Mouse (Mus musculus) v-Abl transformed pro-B cells (cell line): ENCODE measurements around the gene Nisch.

Experiments used
- in situ Hi-C, 2 experiments: fragments of 400-800 bp; cut with MboI; formaldehyde crosslinking; loops; one replicate each; pipeline ENCODE4 v1.15.1; 2025; ENCODE audit not compliant: unreplicated experiment in 2 of 2

The Nisch gene

DNA sequence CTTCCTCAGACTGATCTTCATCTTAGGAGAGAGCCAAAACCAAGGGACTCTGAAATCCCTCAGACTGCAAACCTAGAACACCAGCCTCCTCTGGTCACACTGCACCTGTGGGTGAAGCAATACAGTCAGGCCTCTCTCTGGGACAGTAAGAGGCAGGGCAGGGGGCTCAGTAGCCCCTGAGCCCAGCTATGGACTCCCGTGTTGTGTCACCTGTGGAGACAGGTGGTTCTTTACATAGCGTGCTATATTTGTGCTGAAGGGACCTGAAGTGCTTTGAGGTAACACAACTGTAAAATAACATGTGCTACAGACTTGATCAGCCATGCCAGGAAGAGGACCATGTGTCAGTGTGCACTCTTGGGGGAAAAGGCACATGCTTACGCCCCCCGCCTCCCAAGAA lies 21.2 kb downstream of the Nisch start:
- in situ Hi-C loops: loop anchor here (5.0 to 10.0 kb wide), 3 partner anchors 73 to 321 kb away; partner anchors contain the start of gene Mustn1 (in 1 of the 2)

GRCm38 (mm10) chr14:31194891-31195513 lies 21.7 kb downstream of the Nisch start:
- in situ Hi-C loops: loop anchor here (5.0 to 10.0 kb wide), 3 partner anchors 73 to 320 kb away; partner anchors contain the start of gene Mustn1 (in 1 of the 2)

DNA sequence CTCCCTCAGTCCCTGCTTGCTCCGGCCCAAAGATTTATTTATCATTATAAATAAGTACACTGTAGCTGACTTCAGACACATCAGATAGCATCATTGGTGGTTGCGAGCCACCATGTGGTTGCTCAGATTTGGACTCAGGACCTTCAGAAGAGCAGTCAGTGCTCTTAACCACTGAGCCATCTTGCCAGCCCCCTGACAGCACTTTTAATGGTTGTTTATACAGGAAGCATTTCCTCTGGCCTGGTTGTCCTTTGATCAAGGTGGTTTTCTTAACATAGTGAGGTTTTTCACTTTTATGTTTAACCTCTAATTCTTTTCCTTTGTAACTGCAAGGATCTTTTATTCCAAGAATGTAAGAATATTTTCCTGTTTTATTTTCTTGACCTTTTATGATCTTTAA lies 22.3 kb downstream of the Nisch start:
- in situ Hi-C loops: loop anchor here (10.0 kb wide), 2 partner anchors 170 to 320 kb away; partner anchors contain the start of gene Mustn1 (in 1 of the 2)

GRCm38 (mm10) chr14:31193791-31194190 lies 23.0 kb downstream of the Nisch start:
- in situ Hi-C loops: loop anchor here (10.0 kb wide), 2 partner anchors 169 to 319 kb away; partner anchors contain the start of gene Mustn1 (in 1 of the 2)

DNA sequence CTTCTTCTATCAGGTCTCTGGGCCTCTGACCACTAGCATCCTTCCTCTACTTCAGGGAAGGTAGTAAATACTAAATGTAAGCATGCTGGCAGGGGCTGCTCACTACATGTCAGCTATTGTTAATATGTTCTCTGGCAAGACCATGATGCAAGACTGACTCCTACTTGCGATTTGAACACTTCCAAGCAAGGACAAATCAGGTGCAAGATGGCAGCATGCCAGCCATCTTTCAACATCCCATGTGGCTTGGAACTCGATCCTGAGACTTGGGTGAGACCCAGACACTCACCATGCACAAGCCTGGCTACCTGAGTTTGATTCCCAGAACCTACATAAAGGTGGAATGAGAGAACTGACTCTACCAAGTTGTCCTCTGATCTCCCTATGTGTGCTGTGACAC lies 24.8 kb downstream of the Nisch start:
- in situ Hi-C loops: loop anchor here (10.0 kb wide), 2 partner anchors 167 to 317 kb away; partner anchors contain the start of gene Mustn1 (in 1 of the 2)

DNA sequence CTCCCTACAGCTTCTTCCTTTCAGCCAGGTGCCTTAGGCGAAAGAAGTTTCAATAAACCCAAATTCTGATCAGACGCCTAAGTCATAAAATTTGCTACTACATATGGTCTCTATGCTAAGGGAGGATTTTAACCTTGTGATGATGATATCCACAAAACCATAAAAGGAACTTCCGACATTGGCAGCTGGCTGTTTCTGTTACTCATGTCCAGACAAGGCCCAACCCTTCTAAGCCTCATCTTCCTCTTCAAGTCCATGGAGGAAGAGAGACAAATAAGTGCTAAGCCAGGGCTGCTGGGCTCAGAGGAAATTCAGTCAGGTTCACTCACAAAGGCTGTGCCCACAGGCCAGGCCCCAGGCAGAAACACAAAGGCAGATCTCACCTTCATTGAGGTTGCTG lies 27.4 kb downstream of the Nisch start:
- in situ Hi-C loops: no loop called here

DNA sequence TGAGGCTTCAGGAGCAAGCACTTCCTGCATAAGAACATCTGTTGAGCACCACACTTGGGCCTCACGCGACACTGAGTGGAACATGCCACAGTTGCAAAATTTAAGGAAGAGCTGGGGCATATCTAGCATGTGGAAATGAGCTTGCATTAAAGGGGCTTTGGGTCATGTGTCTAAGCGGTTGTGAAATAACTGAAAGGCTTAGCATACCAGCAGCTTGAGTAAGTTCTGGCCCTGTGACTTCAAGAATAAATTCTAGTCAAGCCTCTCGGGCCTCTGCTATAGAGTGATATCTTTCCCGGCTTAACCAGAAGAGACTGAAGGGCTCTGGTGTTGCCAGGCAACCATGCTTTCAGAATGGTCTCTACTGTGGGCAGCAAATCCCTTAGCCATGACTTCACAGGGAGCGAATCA lies 28.0 kb downstream of the Nisch start:
- in situ Hi-C loops: no loop called here

DNA sequence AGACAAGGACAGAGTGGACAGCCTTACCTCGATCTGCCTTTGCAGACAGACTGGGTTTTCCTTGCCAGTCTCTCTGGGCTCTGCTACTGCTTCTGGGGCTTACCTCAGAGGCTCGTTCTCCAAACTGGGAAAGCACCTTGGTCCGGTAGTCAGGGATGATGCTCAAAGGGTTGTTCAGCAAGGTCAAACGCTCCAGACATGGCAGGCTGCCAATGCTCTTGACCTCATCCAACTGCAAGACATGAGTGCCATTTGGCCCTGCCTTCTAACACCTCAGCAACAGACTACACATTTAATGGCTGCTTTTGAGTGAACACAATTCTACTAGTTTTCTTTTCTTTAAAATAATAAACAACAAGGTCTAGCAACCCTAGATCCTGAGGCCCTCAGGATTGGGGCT lies 30.1 kb downstream of the Nisch start:
- in situ Hi-C loops: no loop called here

GRCm38 (mm10) chr14:31184195-31184594 lies 32.6 kb downstream of the Nisch start:
- in situ Hi-C loops: no loop called here

- in situ Hi-C loops: no loop called here
Observed at GRCm38 (mm10) chr14:31183541-31183940, 33.2 kb downstream of the Nisch start.

- in situ Hi-C loops: no loop called here
Observed at GRCm38 (mm10) chr14:31182786-31183290, 33.9 kb downstream of the Nisch start.

DNA sequence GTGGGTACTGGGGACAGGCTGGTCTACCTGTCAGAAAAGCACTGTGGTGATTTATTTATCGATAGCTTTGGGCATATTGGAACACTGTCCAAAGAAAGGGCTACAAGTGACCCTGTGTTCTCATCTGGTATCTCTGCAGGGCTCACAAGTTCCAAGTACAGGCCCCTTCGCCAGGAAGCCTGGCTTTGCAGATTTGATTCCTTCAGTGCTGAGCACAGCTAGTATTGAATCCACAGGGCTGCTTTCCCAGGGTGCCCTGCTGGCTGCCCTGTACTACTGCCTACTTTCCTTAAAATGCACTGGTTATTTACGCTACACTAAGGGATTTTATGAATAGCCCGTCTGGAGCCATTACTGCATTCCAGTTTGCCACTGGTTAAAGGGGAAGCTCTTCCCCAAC lies 35.2 kb downstream of the Nisch start:
- in situ Hi-C loops: no loop called here

DNA sequence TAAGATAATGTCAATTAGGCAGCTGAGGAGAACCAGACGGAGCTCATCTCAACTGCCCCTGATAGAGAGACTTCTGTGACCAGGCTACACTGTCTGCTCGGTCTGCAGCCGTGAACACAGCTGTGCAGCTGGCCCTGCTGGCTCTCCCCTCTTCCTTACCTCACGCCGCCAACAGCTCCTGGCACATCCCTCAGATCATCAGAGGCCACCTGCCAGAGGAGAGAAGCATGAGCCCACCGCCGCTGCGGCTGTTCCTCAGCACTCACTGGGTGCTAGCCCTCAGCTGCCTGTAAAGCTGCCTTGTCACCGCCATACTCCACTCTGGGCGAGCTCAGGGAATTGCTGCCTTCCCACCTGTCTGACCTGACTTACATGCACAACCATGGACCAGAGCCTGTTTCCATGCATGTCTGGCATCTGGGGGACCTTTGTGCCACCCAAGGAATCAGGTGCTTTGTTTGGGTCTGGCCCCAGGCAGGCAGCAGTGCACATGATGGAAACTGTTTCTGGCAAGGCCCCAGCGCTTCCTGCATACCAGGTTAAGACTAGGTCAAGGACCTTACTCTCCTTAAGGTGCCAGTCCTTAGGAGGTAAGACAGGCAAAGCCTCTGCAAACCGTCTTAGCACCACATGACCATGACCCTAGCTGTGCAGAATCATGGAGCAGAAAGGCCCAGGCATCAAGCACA lies 36.9 kb downstream of the Nisch start:
- in situ Hi-C loops: no loop called here

GRCm38 (mm10) chr14:31177715-31178114 lies 39.0 kb downstream of the Nisch start:
- in situ Hi-C loops: no loop called here

DNA sequence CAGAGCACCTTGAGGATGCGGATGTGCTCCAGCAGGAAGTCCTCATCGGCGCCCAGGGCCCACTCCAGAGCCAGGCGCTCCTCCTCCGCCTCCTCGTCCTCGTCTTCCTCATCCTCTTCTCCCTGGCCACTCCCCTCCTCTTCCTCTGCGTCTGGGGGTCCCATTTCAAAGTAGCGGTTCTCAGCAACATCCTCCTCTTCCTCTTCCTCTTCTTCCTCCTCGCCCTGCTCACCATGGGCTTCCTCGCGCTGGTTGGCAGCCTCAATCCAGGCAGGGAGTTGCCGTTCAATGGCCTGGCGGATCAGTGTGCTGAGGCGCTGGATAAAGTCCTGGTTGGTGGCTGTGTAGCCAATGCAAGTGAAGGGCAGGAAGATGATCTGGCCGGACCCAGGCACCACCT lies 39.5 kb downstream of the Nisch start:
- in situ Hi-C loops: no loop called here

DNA sequence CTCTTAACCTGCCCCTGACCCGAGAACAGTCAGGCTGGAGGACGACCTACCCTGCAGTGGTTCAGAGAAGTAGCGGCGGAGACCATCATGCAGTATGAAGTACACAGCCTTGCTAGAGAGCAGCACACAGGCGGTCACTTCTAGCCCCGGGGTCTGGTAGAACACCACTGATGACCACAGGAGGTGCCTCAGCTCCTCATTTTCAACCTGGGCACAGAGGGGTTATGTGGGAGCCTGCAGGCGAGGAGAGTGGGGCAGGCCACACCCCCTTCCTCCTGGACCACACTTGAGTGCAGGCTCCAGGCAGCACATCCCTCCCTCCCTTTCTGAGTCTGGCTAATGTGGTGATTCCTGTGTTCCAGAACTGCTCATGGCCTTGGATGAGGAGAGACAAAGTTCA lies 43.2 kb downstream of the Nisch start:
- in situ Hi-C loops: no loop called here

DNA sequence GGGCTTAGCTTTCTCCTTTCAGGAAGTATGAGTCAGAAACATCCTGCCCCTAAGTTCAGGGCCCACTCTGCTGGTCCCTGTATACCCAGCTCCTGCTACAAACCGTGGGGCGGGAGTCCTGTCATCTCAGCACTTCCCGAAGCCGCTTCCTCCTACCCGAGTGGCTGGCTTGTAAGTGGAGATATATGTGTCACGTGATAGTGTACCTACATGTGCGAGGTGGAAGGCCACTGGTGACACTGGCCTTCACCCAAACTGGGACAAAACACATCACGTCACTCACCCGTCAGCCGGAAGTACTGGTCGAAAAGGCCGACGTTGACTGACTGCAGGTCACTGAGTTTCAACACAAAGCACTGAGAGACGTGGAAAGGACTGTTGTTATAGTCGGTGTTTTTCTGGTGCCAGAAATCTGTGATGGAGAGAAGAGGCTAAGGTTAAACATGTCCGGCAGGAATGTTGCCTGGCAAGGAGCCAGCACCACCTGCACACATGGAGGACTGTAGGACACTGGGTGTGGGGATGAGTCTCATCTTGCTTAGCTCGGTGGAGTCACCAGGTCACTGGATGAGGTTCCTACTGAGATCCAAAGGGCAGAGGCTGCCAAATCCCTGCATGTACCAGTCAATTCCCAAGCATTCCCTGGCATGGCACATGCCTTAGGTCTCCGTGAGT lies 43.8 kb downstream of the Nisch start:
- in situ Hi-C loops: no loop called here

DNA sequence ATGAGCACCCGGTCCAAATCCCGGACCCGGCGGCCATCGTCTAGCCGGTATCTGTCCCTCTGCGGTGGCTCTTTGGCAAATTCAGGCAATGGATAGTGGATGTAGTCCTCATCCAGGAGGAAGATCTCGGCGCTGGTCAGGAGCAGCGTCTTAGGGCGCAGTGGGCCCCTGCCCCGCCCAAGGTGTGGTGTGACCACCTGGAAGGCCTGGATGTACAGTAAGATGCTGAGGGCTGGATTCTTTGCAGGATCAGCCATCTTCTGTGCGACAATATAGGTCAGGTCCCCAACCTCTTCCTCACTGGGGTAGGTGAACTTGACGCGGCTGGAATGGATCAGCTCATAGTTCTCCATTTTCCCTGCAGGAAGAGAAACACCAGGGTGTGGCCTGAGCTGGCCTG lies 44.9 kb downstream of the Nisch start:
- in situ Hi-C loops: no loop called here

DNA sequence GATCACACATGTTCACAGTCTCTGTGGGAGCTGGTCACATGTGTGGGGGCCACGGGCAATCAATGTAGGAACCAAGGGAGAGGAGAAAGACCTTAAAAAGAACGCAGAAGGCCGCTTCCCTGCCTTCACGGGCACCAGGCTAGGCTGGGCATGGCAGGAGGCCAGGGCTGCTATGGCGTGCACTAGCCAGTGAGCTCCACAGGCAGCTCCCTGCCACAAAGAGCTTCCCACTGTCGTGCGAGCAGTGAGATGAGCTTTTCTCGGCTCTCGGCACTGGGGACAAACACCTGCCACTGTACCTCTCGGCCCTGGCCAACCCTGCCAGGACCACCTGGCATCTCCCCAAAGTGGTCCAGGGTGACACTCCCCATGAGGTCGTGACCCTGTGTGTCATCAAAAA lies 45.4 kb downstream of the Nisch start:
- in situ Hi-C loops: no loop called here

GRCm38 (mm10) chr14:31170963-31171362 lies 45.8 kb downstream of the Nisch start:
- in situ Hi-C loops: no loop called here

DNA sequence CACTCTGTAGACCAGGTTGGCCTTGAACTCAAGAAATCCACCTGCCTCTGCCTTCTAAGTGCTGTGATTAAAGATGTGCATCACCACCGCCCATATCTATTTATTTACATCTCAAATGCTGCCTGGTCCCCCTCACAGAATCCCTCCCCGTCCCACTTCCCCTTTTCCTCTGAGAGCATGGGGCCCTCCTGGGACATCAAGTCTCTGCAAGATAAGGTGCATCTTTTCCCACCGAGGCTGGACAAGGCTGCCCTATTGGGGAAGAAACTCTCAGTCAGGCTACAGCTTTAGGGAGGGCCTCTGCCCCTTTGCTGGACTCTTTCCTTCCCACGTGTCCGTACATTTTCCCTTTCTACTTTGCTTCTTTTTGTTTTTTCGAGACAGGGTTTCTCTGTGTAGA lies 47.2 kb downstream of the Nisch start:
- in situ Hi-C loops: no loop called here
